Mouse (Mus musculus): ENCODE results near the gene Amer2. TPM values are rescaled to one million over a fixed set of nuclear protein-coding genes. Genes with fewer than 3 reads are reported as not detected.
"Not testable (repeated sequence)": the region's sequence is repeated elsewhere in the genome, so short reads cannot be mapped to it uniquely, and the experiment has no call there.

The Amer2 gene
- polyA plus RNA-seq (2015; fragmentation: Nextera tagmentation; extraction: Ambion mirVana), result 0.33 and 0.40 TPM in 2 replicates

- Histone ChIP-seq H3K4me1 (replicated peaks; ENCODE audit: control insufficient read depth, insufficient read depth, low read length) (no peaks in the 10 kb centered on the region), H3K27me3 (replicated peaks; ENCODE audit: control insufficient read depth, insufficient read depth, low read length) (0 out of 2 replicates have a peak, but pooled peaks cover 5% of the 10 kb centered on the region), H3K4me3 (ENCODE audit: low read depth, low read length) (no peak within 1 kb of the TSS), H3K36me3 (ENCODE audit: control insufficient read depth, insufficient read depth) (no peaks in the 10 kb centered on the region), H3K9ac (ENCODE audit: low read depth, low read length) (no peak within 1 kb of the TSS), H3K9me3 (ENCODE audit: control insufficient read depth) (no peaks in the 10 kb centered on the region), H3K27ac (ENCODE audit: low read depth, low read length) (no peak within 1 kb of the TSS), H3K4me2 (replicated peaks; ENCODE audit: low read depth) (no peak within 1 kb of the TSS)
- no peak for TF ChIP-seq CTCF (IDR thresholded peaks at IDR 0.05; ENCODE audit: low read depth)
- no peak for ATAC-seq
- 68% methylated on average over 1 of the region's 1 CpGs for WGBS
These were observed at the start of gene Amer2 for GRCm38 (mm10) chr14:60372821-60373309. Gene Amer2, plus strand, starts transcription at chr14:60373259.

DNA sequence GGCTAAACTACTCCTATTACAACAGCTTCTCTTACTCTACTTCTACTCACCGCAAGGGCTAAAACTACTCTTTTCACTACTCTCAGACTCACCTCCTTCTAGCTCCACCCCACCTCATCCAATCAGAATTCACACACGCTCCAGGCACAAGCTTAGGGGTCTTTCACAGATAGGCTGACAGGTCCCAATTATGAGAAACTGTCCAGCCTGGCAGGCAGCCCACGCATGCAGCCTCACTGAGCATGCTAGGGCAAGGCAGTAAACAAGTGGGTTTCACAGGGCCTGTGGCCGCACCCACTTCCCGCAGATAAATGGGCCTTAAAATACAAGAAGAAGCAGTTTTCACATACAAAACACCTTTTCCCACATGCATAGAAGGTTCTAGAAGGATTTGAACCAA, 33.1 kb upstream of the Amer2 start:
- H3K9ac ChIP-seq (ENCODE audit: low read depth, low read length); H3K4me3 ChIP-seq (ENCODE audit: low read depth, low read length); H3K27ac ChIP-seq (ENCODE audit: low read depth, low read length); H3K36me3 ChIP-seq (ENCODE audit: control insufficient read depth, insufficient read depth); H3K27me3 ChIP-seq (replicated peaks; ENCODE audit: control insufficient read depth, insufficient read depth, low read length); H3K9me3 ChIP-seq (ENCODE audit: control insufficient read depth); H3K4me1 ChIP-seq (replicated peaks; ENCODE audit: control insufficient read depth, insufficient read depth, low read length); H3K4me2 ChIP-seq (replicated peaks; ENCODE audit: low read depth); ATAC-seq: not testable (repeated sequence)
- 83% methylated on average over 5 of the region's 5 CpGs for WGBS

DNA sequence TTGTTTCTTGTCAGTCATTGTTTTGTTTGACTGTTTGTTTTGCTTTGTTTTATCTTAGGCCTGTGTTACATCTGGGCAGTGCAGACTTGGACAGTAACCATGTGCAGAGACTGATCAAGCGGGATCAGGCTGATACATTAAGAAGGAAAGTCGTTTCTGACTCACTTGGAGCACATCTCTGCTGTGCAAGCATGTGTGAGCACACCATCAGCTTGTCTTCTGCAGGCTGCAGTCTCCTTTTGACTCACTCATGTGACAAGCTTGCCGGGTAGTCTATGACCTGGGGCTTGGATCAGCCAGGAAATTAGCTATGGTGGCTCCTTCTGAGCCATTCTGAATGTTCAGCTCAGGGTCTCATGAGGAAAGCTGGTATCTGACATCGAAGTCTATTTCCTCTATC, 32.5 kb upstream of the Amer2 start:
- WGBS, result 81% methylated on average over 4 of the region's 4 CpGs
- H3K27me3 ChIP-seq (replicated peaks; ENCODE audit: control insufficient read depth, insufficient read depth, low read length), result no peaks in the 10 kb centered on the region
- ATAC-seq, result no peak
- no peak overlapping the region for H3K4me3 ChIP-seq (ENCODE audit: low read depth, low read length)
- no peaks in the 10 kb centered on the region for H3K36me3 ChIP-seq (ENCODE audit: control insufficient read depth, insufficient read depth)
- no peak overlapping the region for H3K27ac ChIP-seq (ENCODE audit: low read depth, low read length)
- no peak overlapping the region for H3K4me2 ChIP-seq (replicated peaks; ENCODE audit: low read depth)
- no peaks in the 10 kb centered on the region for H3K4me1 ChIP-seq (replicated peaks; ENCODE audit: control insufficient read depth, insufficient read depth, low read length)
- no peak overlapping the region for H3K9ac ChIP-seq (ENCODE audit: low read depth, low read length)
- H3K9me3 ChIP-seq (ENCODE audit: control insufficient read depth), result no peaks in the 10 kb centered on the region
- TF ChIP-seq CTCF (IDR thresholded peaks at IDR 0.05; ENCODE audit: low read depth), result no peak

DNA sequence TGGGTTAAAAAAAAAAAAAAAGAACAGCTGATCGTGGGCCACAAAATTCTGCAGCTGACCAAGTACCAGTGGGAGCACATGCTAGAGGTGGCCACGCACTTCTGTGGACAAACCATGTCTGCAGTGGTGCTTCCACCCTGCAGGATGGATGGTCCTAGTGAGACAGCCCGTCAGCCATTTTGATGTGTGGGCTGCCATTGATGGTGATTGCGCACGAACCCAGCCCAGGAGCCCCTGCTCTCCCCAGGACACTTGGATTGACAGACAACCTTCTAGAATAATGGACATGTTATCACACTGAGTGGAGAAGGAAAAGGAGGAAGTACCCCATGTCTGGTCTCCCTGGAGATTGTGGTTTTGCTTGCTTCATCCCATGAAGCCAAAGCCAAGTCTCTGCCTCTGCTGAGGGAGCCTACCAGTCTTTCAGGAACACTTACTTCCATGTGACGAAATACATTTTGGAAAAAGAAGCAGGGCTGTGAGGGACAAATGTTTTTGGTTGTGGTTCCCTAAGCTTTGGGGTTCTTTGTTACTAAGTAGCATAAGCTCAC, 27.7 kb upstream of the Amer2 start:
- WGBS, result 91% methylated on average over 6 of the region's 6 CpGs

GRCm38 (mm10) chr14:60358347-60358746, 14.7 kb upstream of the Amer2 start:
- 82% methylated on average over 5 of the region's 5 CpGs for WGBS
- ATAC-seq, result no peak
- H3K4me2 ChIP-seq (replicated peaks; ENCODE audit: low read depth), result no peak overlapping the region
- no peak overlapping the region for H3K4me3 ChIP-seq (ENCODE audit: low read depth, low read length)
- H3K36me3 ChIP-seq (ENCODE audit: control insufficient read depth, insufficient read depth), result no peaks in the 10 kb centered on the region
- no peaks in the 10 kb centered on the region for H3K4me1 ChIP-seq (replicated peaks; ENCODE audit: control insufficient read depth, insufficient read depth, low read length)
- H3K9me3 ChIP-seq (ENCODE audit: control insufficient read depth), result no peaks in the 10 kb centered on the region
- no peak for TF ChIP-seq CTCF (IDR thresholded peaks at IDR 0.05; ENCODE audit: low read depth)
- H3K9ac ChIP-seq (ENCODE audit: low read depth, low read length), result no peak overlapping the region
- H3K27me3 ChIP-seq (replicated peaks; ENCODE audit: control insufficient read depth, insufficient read depth, low read length), result no peaks in the 10 kb centered on the region
- H3K27ac ChIP-seq (ENCODE audit: low read depth, low read length), result no peak overlapping the region

More for the DNA sequence above, 27.7 kb upstream of the Amer2 start:
- no peak overlapping the region for H3K27ac ChIP-seq (ENCODE audit: low read depth, low read length)
- H3K4me3 ChIP-seq (ENCODE audit: low read depth, low read length), result no peak overlapping the region
- H3K36me3 ChIP-seq (ENCODE audit: control insufficient read depth, insufficient read depth), result no peaks in the 10 kb centered on the region
- no peak overlapping the region for H3K4me2 ChIP-seq (replicated peaks; ENCODE audit: low read depth)
- no peak overlapping the region for H3K9ac ChIP-seq (ENCODE audit: low read depth, low read length)
- no peak for ATAC-seq
- no peaks in the 10 kb centered on the region for H3K9me3 ChIP-seq (ENCODE audit: control insufficient read depth)
- no peaks in the 10 kb centered on the region for H3K4me1 ChIP-seq (replicated peaks; ENCODE audit: control insufficient read depth, insufficient read depth, low read length)
- TF ChIP-seq CTCF (IDR thresholded peaks at IDR 0.05; ENCODE audit: low read depth), result no peak
- no peaks in the 10 kb centered on the region for H3K27me3 ChIP-seq (replicated peaks; ENCODE audit: control insufficient read depth, insufficient read depth, low read length)

DNA sequence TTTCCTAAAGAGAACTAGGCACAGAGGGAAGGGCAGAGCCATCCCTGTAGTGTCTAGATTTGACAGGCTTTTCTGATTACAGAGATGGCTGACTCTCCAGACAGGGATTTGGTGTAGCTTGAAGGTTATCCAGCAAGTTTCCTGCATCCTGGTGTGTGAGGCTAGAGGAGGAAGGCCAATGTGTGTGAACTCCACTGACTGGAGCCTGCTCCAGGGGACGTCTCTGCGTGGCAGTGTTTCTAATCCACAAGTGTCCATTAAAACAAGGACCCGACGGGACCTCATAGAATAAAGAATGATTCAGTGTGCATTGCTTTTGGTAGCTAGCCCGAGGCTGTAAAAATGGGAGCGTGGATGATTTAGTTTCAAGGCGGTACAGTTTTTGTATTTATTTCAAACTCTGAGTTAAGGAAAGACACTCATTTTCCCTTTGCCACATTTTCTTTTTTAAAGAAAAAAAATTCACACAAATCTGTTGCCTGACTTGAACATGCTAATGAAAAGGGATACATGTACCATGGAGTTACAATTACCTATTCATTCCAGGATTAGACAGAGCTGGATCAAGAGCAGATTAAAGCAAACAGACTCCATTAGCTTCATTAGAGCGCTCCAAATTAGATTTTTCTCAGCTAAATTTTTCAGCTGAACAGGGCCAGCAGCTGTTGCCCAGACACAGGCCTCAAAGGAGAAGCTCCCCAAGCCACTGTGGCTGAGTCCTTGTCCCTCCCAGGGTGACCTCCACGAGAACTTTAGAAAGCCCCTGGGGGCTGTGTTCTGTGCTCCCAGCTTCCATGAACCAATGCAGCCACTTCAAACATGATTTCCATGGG, 11.5 kb upstream of the Amer2 start:
- H3K4me3 ChIP-seq (ENCODE audit: low read depth, low read length), result no peak overlapping the region
- no peak overlapping the region for H3K9ac ChIP-seq (ENCODE audit: low read depth, low read length)
- no peak overlapping the region for H3K27ac ChIP-seq (ENCODE audit: low read depth, low read length)
- no peaks in the 10 kb centered on the region for H3K9me3 ChIP-seq (ENCODE audit: control insufficient read depth)
- no peaks in the 10 kb centered on the region for H3K4me1 ChIP-seq (replicated peaks; ENCODE audit: control insufficient read depth, insufficient read depth, low read length)
- H3K36me3 ChIP-seq (ENCODE audit: control insufficient read depth, insufficient read depth), result no peaks in the 10 kb centered on the region
- 75% methylated on average over 9 of the region's 9 CpGs for WGBS
- no peak overlapping the region for H3K4me2 ChIP-seq (replicated peaks; ENCODE audit: low read depth)
- ATAC-seq, result no peak
- TF ChIP-seq CTCF (IDR thresholded peaks at IDR 0.05; ENCODE audit: low read depth), result no peak
- H3K27me3 ChIP-seq (replicated peaks; ENCODE audit: control insufficient read depth, insufficient read depth, low read length), result no peaks in the 10 kb centered on the region
